Mouse (Mus musculus) A20 (cell line): ENCODE data around the gene Tgfbr1.

Experiments
- DNase-seq: peaks from one replicate; pipeline ENCODE4 v3.0.0-alpha.2; 2011; ENCODE audit warnings: low read depth, low spot score

Tgfbr1 gene

GRCm38 (mm10) chr4:47422194-47422593 lies 69.2 kb downstream of the Tgfbr1 start:
- no peak for DNase-seq

- DNase-seq: no peak
Observed at GRCm38 (mm10) chr4:47422946-47423345, 69.9 kb downstream of the Tgfbr1 start.

GRCm38 (mm10) chr4:47424376-47424775 lies 71.4 kb downstream of the Tgfbr1 start:
- DNase-seq: no peak

- DNase-seq: no peak
Observed at GRCm38 (mm10) chr4:47425247-47425830, 72.3 kb downstream of the Tgfbr1 start.

GRCm38 (mm10) chr4:47427606-47428005 lies 74.6 kb downstream of the Tgfbr1 start:
- DNase-seq: no peak

GRCm38 (mm10) chr4:47430557-47430956 lies 77.5 kb downstream of the Tgfbr1 start:
- no peak for DNase-seq

GRCm38 (mm10) chr4:47431081-47431480 lies 78.1 kb downstream of the Tgfbr1 start:
- no peak for DNase-seq

GRCm38 (mm10) chr4:47432766-47433165 lies 79.7 kb downstream of the Tgfbr1 start:
- DNase-seq: no peak

GRCm38 (mm10) chr4:47435131-47435530 lies 82.1 kb downstream of the Tgfbr1 start:
- DNase-seq: no peak

GRCm38 (mm10) chr4:47435566-47436360 lies 82.7 kb downstream of the Tgfbr1 start:
- no peak for DNase-seq

GRCm38 (mm10) chr4:47437365-47438340 lies 84.6 kb downstream of the Tgfbr1 start:
- DNase-seq: peak; percentile 74

GRCm38 (mm10) chr4:47438956-47439355 lies 85.9 kb downstream of the Tgfbr1 start:
- no peak for DNase-seq

GRCm38 (mm10) chr4:47440951-47441350 lies 87.9 kb downstream of the Tgfbr1 start:
- DNase-seq: no peak

GRCm38 (mm10) chr4:47448526-47448925 lies 95.5 kb downstream of the Tgfbr1 start:
- DNase-seq: no peak

GRCm38 (mm10) chr4:47449116-47449515 lies 96.1 kb downstream of the Tgfbr1 start:
- no peak for DNase-seq

GRCm38 (mm10) chr4:47449586-47450522 lies 96.8 kb downstream of the Tgfbr1 start:
- no peak for DNase-seq
